31 mouse cellular contexts compared by ENCODE assay signal in genomic region chr5:111862331-111862730, GRCm38 (mm10).
"Had no signal": no experiment of that assay in that cellular context is flagged by ENCODE, and none has a peak within 500 bp of the region (broad histone marks: within the 10 kb centered on the region; RNA-seq: fewer than 3 reads in every experiment).

No protein-coding gene starts in this region.

- ATAC-seq: liver, embryonic 12.5 days; liver, postnatal 0 days; lung, postnatal 0 days; midbrain, embryonic 13.5 days; midbrain, embryonic 15.5 days; midbrain, embryonic 16.5 days had no signal

- H3K4me2 ChIP-seq: limb, embryonic 12.5 days; limb, embryonic 13.5 days; limb, embryonic 15.5 days; liver, embryonic 11.5 days; liver, embryonic 12.5 days; liver, embryonic 13.5 days; liver, embryonic 15.5 days; lung, embryonic 14.5 days; lung, embryonic 15.5 days; midbrain, embryonic 11.5 days; midbrain, embryonic 12.5 days; midbrain, embryonic 13.5 days; midbrain, embryonic 15.5 days had no signal

- H3K9me3 ChIP-seq: limb, embryonic 10.5 days; limb, embryonic 12.5 days; limb, embryonic 13.5 days; limb, embryonic 15.5 days; liver, embryonic 12.5 days; liver, embryonic 13.5 days; liver, embryonic 15.5 days; lung, embryonic 15.5 days; midbrain, embryonic 10.5 days; midbrain, embryonic 12.5 days; midbrain, embryonic 13.5 days; midbrain, embryonic 15.5 days had no signal

- H3K9ac ChIP-seq: limb, embryonic 12.5 days; limb, embryonic 13.5 days; limb, embryonic 15.5 days; liver, embryonic 12.5 days; liver, embryonic 13.5 days; liver, embryonic 14.5 days; liver, embryonic 15.5 days; liver, postnatal 0 days; lung, embryonic 14.5 days; lung, embryonic 15.5 days; midbrain, embryonic 12.5 days; midbrain, embryonic 13.5 days; midbrain, embryonic 15.5 days had no signal

- H3K36me3 ChIP-seq: limb, embryonic 10.5 days; limb, embryonic 12.5 days; limb, embryonic 13.5 days; limb, embryonic 15.5 days; liver, embryonic 12.5 days; liver, embryonic 13.5 days; liver, embryonic 15.5 days; lung, embryonic 15.5 days; midbrain, embryonic 10.5 days; midbrain, embryonic 12.5 days; midbrain, embryonic 13.5 days; midbrain, embryonic 15.5 days had no signal

- H3K4me1 ChIP-seq: liver, embryonic 12.5 days; liver, embryonic 13.5 days; liver, embryonic 15.5 days; megakaryocyte, embryonic 14.5 days had no signal

- H3K4me3 ChIP-seq: limb, embryonic 10.5 days; limb, embryonic 12.5 days; limb, embryonic 13.5 days; limb, embryonic 15.5 days; liver, embryonic 12.5 days; liver, embryonic 13.5 days; liver, embryonic 15.5 days; lung, embryonic 15.5 days; megakaryocyte, embryonic 14.5 days; midbrain, embryonic 10.5 days; midbrain, embryonic 12.5 days; midbrain, embryonic 13.5 days; midbrain, embryonic 15.5 days; myocyte had no signal

- H3K27ac ChIP-seq: limb, embryonic 10.5 days; limb, embryonic 12.5 days; limb, embryonic 13.5 days; limb, embryonic 15.5 days; liver, embryonic 12.5 days; liver, embryonic 13.5 days; liver, embryonic 14.5 days; liver, embryonic 15.5 days; lung, embryonic 15.5 days; macrophage; midbrain, embryonic 10.5 days; midbrain, embryonic 12.5 days; midbrain, embryonic 13.5 days; midbrain, embryonic 15.5 days had no signal

- DNase-seq: left cerebral cortex, postnatal 4 days; liver; liver, embryonic 13.5 days; liver, postnatal 0 days; lung, adult 18-20 months; lung, adult 2 months; lung, embryonic 14.5 days; lung, postnatal 10 days; lung, postnatal 14 days; lung, postnatal 36 days; lung, postnatal 4 days; midbrain, embryonic 14.5 days had no signal

- H3K27me3 ChIP-seq: liver, embryonic 12.5 days; liver, embryonic 13.5 days; liver, embryonic 15.5 days; lung, embryonic 15.5 days; megakaryocyte, embryonic 14.5 days; midbrain, embryonic 15.5 days had no signal
